Mouse (Mus musculus): Measurements from ENCODE around the gene Tceal3. TPM values are rescaled to one million over a fixed set of nuclear protein-coding genes. Genes with fewer than 3 reads are reported as not detected.
"Not testable (repeated sequence)": the region's sequence is repeated elsewhere in the genome, so short reads cannot be mapped to it uniquely, and the experiment has no call there.

The Tceal3 gene
- total and polyA plus RNA-seq, 3 experiments = 0.33 to 0.80 (median 0.50) TPM

DNA sequence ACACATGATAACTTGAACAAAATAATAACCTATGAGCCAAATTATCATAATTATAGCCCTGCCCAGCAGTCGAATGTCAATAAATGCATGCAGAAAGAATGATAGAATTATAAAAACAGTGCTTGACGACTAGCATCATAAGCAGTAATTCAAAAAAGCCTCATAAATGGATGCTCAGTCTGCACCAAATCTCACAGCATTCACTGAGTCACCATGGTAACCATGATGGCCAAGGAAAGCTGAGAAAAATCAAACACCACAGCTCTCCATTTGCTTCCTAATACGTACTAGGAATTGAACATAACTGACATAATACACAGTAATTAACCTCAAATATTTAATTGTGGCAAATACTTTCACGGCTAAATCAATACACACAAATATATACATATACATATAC is 44.5 kb downstream of the Tceal3 start:
- Histone ChIP-seq H3K27ac (no peak overlapping the region), H3K4me3 (no peak overlapping the region), H3K79me2 (replicated peaks; ENCODE audit: control insufficient read depth, insufficient read depth, low read length) (no peaks in the 10 kb centered on the region), H3K4me1 (ENCODE audit: control insufficient read depth, insufficient read depth, low read length) (no peaks in the 10 kb centered on the region), H3K9ac (ENCODE audit: low read depth, low read length) (no peak overlapping the region), H3K27me3 (ENCODE audit: control insufficient read depth, insufficient read depth, low read length) (no peaks in the 10 kb centered on the region), H3K36me3 (ENCODE audit: control insufficient read depth, insufficient read depth, low read length) (no peaks in the 10 kb centered on the region)
- intact Hi-C loops (cut with DNase I) = no loop called here
- TF ChIP-seq CTCF (IDR thresholded peaks at IDR 0.05) (no peak), EP300 (IDR thresholded peaks at IDR 0.05; ENCODE audit: insufficient read depth, low read depth, low read length) (no peak), POLR2A (IDR thresholded peaks at IDR 0.05; ENCODE audit: insufficient read depth, low read depth, low read length) (no peak)
- 71% methylated on average over 4 of the region's 4 CpGs for WGBS
- DNase-seq = no peak

GRCm38 (mm10) chrX:136639754-136640153 is 49.1 kb downstream of the Tceal3 start:
- TF ChIP-seq POLR2A (IDR thresholded peaks at IDR 0.05; ENCODE audit: insufficient read depth, low read depth, low read length) (no peak), CTCF (IDR thresholded peaks at IDR 0.05) (no peak), EP300 (IDR thresholded peaks at IDR 0.05; ENCODE audit: insufficient read depth, low read depth, low read length) (no peak)
- no peaks in the 10 kb centered on the region for H3K36me3 ChIP-seq (ENCODE audit: control insufficient read depth, insufficient read depth, low read length)

DNA sequence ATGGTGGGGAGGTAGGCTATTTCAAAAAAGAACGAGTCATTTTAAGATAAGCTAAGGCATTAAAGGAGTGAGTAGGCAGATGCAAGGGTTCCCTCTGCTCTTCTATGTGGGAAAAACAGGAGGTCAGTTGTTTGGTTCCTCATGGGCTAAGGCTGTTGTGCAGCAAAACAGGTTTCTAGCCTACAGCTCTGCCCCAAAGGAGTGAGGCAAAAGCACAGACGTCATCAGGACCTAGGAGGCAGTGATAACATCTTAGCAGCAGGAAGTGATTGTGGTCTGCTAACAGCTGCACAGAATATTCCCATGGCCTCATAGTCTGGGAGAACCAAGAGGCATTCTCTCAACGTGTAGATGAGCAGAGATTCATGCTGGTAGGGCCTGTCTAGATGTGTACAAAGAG is 55.2 kb downstream of the Tceal3 start:
- WGBS = 20% methylated on average over 3 of the region's 3 CpGs
- H3K27me3 ChIP-seq (ENCODE audit: control insufficient read depth, insufficient read depth, low read length); DNase-seq; H3K4me3 ChIP-seq; H3K79me2 ChIP-seq (replicated peaks; ENCODE audit: control insufficient read depth, insufficient read depth, low read length); H3K9ac ChIP-seq (ENCODE audit: low read depth, low read length); intact Hi-C loops (cut with DNase I); H3K27ac ChIP-seq; H3K4me1 ChIP-seq (ENCODE audit: control insufficient read depth, insufficient read depth, low read length); H3K36me3 ChIP-seq (ENCODE audit: control insufficient read depth, insufficient read depth, low read length): not testable (repeated sequence)

More at GRCm38 (mm10) chrX:136639754-136640153, 49.1 kb downstream of the Tceal3 start:
- Histone ChIP-seq H3K9ac (ENCODE audit: low read depth, low read length) (no peak overlapping the region), H3K79me2 (replicated peaks; ENCODE audit: control insufficient read depth, insufficient read depth, low read length) (no peaks in the 10 kb centered on the region), H3K27me3 (ENCODE audit: control insufficient read depth, insufficient read depth, low read length) (no peaks in the 10 kb centered on the region), H3K4me3 (no peak overlapping the region), H3K27ac (no peak overlapping the region), H3K4me1 (ENCODE audit: control insufficient read depth, insufficient read depth, low read length) (no peaks in the 10 kb centered on the region)
- DNase-seq = no peak
- intact Hi-C loops (cut with DNase I) = no loop called here
- WGBS = 16% methylated on average over 6 of the region's 6 CpGs

- no peak overlapping the region for H3K4me3 ChIP-seq
- 0 out of 2 replicates have a peak overlapping the region, but pooled peaks have one; percentile 16 for H3K9ac ChIP-seq (ENCODE audit: low read depth, low read length)
- H3K4me1 ChIP-seq (ENCODE audit: control insufficient read depth, insufficient read depth, low read length) = no peaks in the 10 kb centered on the region
- peak in 1 of 2 experiments; percentile 14 for DNase-seq
- TF ChIP-seq POLR2A (IDR thresholded peaks at IDR 0.05; ENCODE audit: insufficient read depth, low read depth, low read length) (no peak), EP300 (IDR thresholded peaks at IDR 0.05; ENCODE audit: insufficient read depth, low read depth, low read length) (no peak), CTCF (IDR thresholded peaks at IDR 0.05) (no peak)
- WGBS = 21% methylated on average over 20 of the region's 20 CpGs
- H3K79me2 ChIP-seq (replicated peaks; ENCODE audit: control insufficient read depth, insufficient read depth, low read length) = no peaks in the 10 kb centered on the region
- no peaks in the 10 kb centered on the region for H3K36me3 ChIP-seq (ENCODE audit: control insufficient read depth, insufficient read depth, low read length)
- H3K27me3 ChIP-seq (ENCODE audit: control insufficient read depth, insufficient read depth, low read length) = 0 out of 2 replicates have a peak, but pooled peaks cover 3% of the 10 kb centered on the region
- intact Hi-C loops (cut with DNase I) = no loop called here
- no peak overlapping the region for H3K27ac ChIP-seq
These were observed 75.7 kb downstream of the Tceal3 start for GRCm38 (mm10) chrX:136666281-136666706.

- H3K36me3 ChIP-seq (ENCODE audit: control insufficient read depth, insufficient read depth, low read length); H3K79me2 ChIP-seq (replicated peaks; ENCODE audit: control insufficient read depth, insufficient read depth, low read length); H3K9ac ChIP-seq (ENCODE audit: low read depth, low read length); intact Hi-C loops (cut with DNase I); DNase-seq; H3K4me3 ChIP-seq; H3K4me1 ChIP-seq (ENCODE audit: control insufficient read depth, insufficient read depth, low read length); H3K27me3 ChIP-seq (ENCODE audit: control insufficient read depth, insufficient read depth, low read length); H3K27ac ChIP-seq: not testable (repeated sequence)
- WGBS = 26% methylated on average over 22 of the region's 24 CpGs
These were observed 76.3 kb downstream of the Tceal3 start for GRCm38 (mm10) chrX:136666762-136667464.

- H3K4me3 ChIP-seq = no peak overlapping the region
- intact Hi-C loops (cut with DNase I) = no loop called here
- 63% methylated on average over 2 of the region's 2 CpGs for WGBS
These were observed 78.2 kb downstream of the Tceal3 start for GRCm38 (mm10) chrX:136668794-136669193.

More at GRCm38 (mm10) chrX:136668794-136669193, 78.2 kb downstream of the Tceal3 start:
- Histone ChIP-seq H3K27me3 (ENCODE audit: control insufficient read depth, insufficient read depth, low read length) (0 out of 2 replicates have a peak, but pooled peaks cover 3% of the 10 kb centered on the region), H3K27ac (no peak overlapping the region), H3K79me2 (replicated peaks; ENCODE audit: control insufficient read depth, insufficient read depth, low read length) (no peaks in the 10 kb centered on the region), H3K36me3 (ENCODE audit: control insufficient read depth, insufficient read depth, low read length) (no peaks in the 10 kb centered on the region), H3K4me1 (ENCODE audit: control insufficient read depth, insufficient read depth, low read length) (no peaks in the 10 kb centered on the region), H3K9ac (ENCODE audit: low read depth, low read length) (no peak overlapping the region)
- TF ChIP-seq EP300 (IDR thresholded peaks at IDR 0.05; ENCODE audit: insufficient read depth, low read depth, low read length) (no peak), POLR2A (IDR thresholded peaks at IDR 0.05; ENCODE audit: insufficient read depth, low read depth, low read length) (no peak), CTCF (IDR thresholded peaks at IDR 0.05) (no peak)
- no peak for DNase-seq
